Mouse (Mus musculus): ENCODE measurements around the gene Gm20481.

Gm20481 gene

GRCm38 (mm10) chr17:35002153-35002865, 32.6 kb downstream of the Gm20481 start:
- ChIA-PET CTCF (interaction anchor here in 2 of 4 experiments (0.6 kb wide), 2 partner anchors 14 to 167 kb away, joined by 3 to 7 read pairs; partner anchors contain the start of gene Vwa7 (in 1 of the 2)), POLR2A (interaction anchor here (0.6 to 7.1 kb wide), 25 partner anchors 9 to 239 kb away, joined by 3 to 51 read pairs (median 4); partner anchors contain the start of genes Ddx39b (in 2 of the 4), Lsm2 (in 2 of the 4), Clic1 (in 1 of the 4) and Ddah2 (in 1 of the 4))

GRCm38 (mm10) chr17:35003022-35003838, 33.5 kb downstream of the Gm20481 start:
- CTCF ChIA-PET = interaction anchor here in 1 of 4 experiments (0.5 kb wide), 1 partner anchor 228 kb away, joined by 8 read pairs; no protein-coding TSS in a partner anchor
- POLR2A ChIA-PET = interaction anchor here in 3 of 4 experiments (0.5 to 7.1 kb wide), 11 partner anchors 21 to 168 kb away, joined by 3 to 51 read pairs (median 4); partner anchors contain the start of genes Lsm2 (in 2 of the 3), Ddah2 (in 1 of the 3) and Msh5 (in 1 of the 3)

- CTCF ChIA-PET = interaction anchor here in 1 of 4 experiments (0.6 kb wide), 1 partner anchor 54 kb away, joined by 3 read pairs; no protein-coding TSS in a partner anchor
- POLR2A ChIA-PET = interaction anchor here in 3 of 4 experiments (0.5 to 1.5 kb wide), 7 partner anchors 22 to 134 kb away, joined by 3 to 6 read pairs (median 4); partner anchors contain the start of genes Ddah2 (in 1 of the 3) and Msh5 (in 1 of the 3)
These were observed 34.5 kb downstream of the Gm20481 start for GRCm38 (mm10) chr17:35004075-35004717.

- ChIA-PET CTCF (no interaction called here), POLR2A (interaction anchor here in 2 of 4 experiments (0.6 to 1.5 kb wide), 6 partner anchors 10 to 133 kb away, joined by 3 to 6 read pairs (median 4); no protein-coding TSS in a partner anchor)
These were observed 35.4 kb downstream of the Gm20481 start for GRCm38 (mm10) chr17:35005158-35005557.

GRCm38 (mm10) chr17:35005902-35006301, 36.2 kb downstream of the Gm20481 start:
- POLR2A ChIA-PET = interaction anchor here in 3 of 4 experiments (0.6 to 1.4 kb wide), 6 partner anchors 9 to 240 kb away, joined by 3 to 12 read pairs (median 4); no protein-coding TSS in a partner anchor
- CTCF ChIA-PET = interaction anchor here in 2 of 4 experiments (0.6 to 0.7 kb wide), 4 partner anchors 45 to 249 kb away, joined by 3 to 16 read pairs (median 6); partner anchors contain the start of gene Ly6g5c (in 1 of the 2)

GRCm38 (mm10) chr17:35007387-35007991, 37.8 kb downstream of the Gm20481 start:
- POLR2A ChIA-PET = interaction anchor here in 3 of 4 experiments (0.6 to 2.5 kb wide), 5 partner anchors 8 to 1068 kb away, joined by 3 to 10 read pairs (median 3); no protein-coding TSS in a partner anchor
- CTCF ChIA-PET = interaction anchor here in 1 of 4 experiments (1.0 kb wide), 1 partner anchor 159 kb away, joined by 3 read pairs; no protein-coding TSS in a partner anchor

- CTCF ChIA-PET = interaction anchor here in 1 of 4 experiments (1.1 kb wide), 1 partner anchor 12 kb away, joined by 5 read pairs; no protein-coding TSS in a partner anchor
These were observed 39.9 kb downstream of the Gm20481 start for GRCm38 (mm10) chr17:35009586-35009985.

GRCm38 (mm10) chr17:35011440-35011839, 41.7 kb downstream of the Gm20481 start:
- CTCF ChIA-PET = interaction anchor here in 1 of 4 experiments (1.3 kb wide), 1 partner anchor 9 kb away, joined by 3 read pairs; no protein-coding TSS in a partner anchor
- POLR2A ChIA-PET = interaction anchor here in 3 of 4 experiments (0.5 to 1.5 kb wide), 11 partner anchors 10 to 151 kb away, joined by 3 to 9 read pairs (median 3); partner anchors contain the start of genes Csnk2b (in 1 of the 3), Ddah2 (in 1 of the 3), Gpank1 (in 1 of the 3) and Msh5 (in 1 of the 3)

More at GRCm38 (mm10) chr17:35009586-35009985, 39.9 kb downstream of the Gm20481 start:
- POLR2A ChIA-PET = interaction anchor here in 2 of 4 experiments (0.7 to 1.4 kb wide), 4 partner anchors 13 to 78 kb away, joined by 3 to 4 read pairs (median 3); no protein-coding TSS in a partner anchor

- ChIA-PET CTCF (interaction anchor here in 1 of 4 experiments (0.8 to 1.3 kb wide), 2 partner anchors 8 to 10 kb away, joined by 3 read pairs; no protein-coding TSS in a partner anchor), POLR2A (interaction anchor here in 3 of 4 experiments (0.5 to 1.5 kb wide), 8 partner anchors 10 to 150 kb away, joined by 3 to 6 read pairs (median 3); partner anchors contain the start of genes Msh5 (in 1 of the 3) and Sapcd1 (in 1 of the 3))
These were observed 42.7 kb downstream of the Gm20481 start for GRCm38 (mm10) chr17:35012430-35012829.

- POLR2A ChIA-PET = interaction anchor here in 2 of 4 experiments (1.0 to 1.5 kb wide), 4 partner anchors 9 to 133 kb away, joined by 3 to 5 read pairs (median 3); partner anchors contain the start of gene Sapcd1 (in 1 of the 2)
These were observed 43.5 kb downstream of the Gm20481 start for GRCm38 (mm10) chr17:35013221-35013620.

GRCm38 (mm10) chr17:35015296-35015695, 45.6 kb downstream of the Gm20481 start:
- CTCF ChIA-PET = interaction anchor here in 3 of 4 experiments (0.6 to 0.9 kb wide), 4 partner anchors 74 to 818 kb away, joined by 3 to 8 read pairs (median 4); partner anchors contain the start of gene Abhd16a (in 1 of the 3)

More at GRCm38 (mm10) chr17:35013221-35013620, 43.5 kb downstream of the Gm20481 start:
- CTCF ChIA-PET = interaction anchor here in 1 of 4 experiments (0.8 kb wide), 1 partner anchor 9 kb away, joined by 3 read pairs; no protein-coding TSS in a partner anchor

GRCm38 (mm10) chr17:35016376-35016775, 46.7 kb downstream of the Gm20481 start, which contains the start of gene Vwa7:
TSS of gene Vwa7 (plus strand) at chr17:35016579.
- CTCF ChIA-PET = interaction anchor here in 1 of 4 experiments (1.1 kb wide), 1 partner anchor 14 kb away, joined by 3 read pairs; no protein-coding TSS in a partner anchor
- POLR2A ChIA-PET = interaction anchor here in 2 of 4 experiments (0.7 to 2.6 kb wide), 6 partner anchors 16 to 130 kb away, joined by 3 to 6 read pairs (median 3); partner anchors contain the start of gene Ly6g6e (in 2 of the 2)

More at GRCm38 (mm10) chr17:35015296-35015695, 45.6 kb downstream of the Gm20481 start:
- POLR2A ChIA-PET = interaction anchor here (0.6 to 1.7 kb wide), 11 partner anchors 10 to 131 kb away, joined by 3 to 11 read pairs (median 4); partner anchors contain the start of genes Ddah2 (in 1 of the 4), Ly6g6e (in 1 of the 4) and Msh5 (in 1 of the 4)

GRCm38 (mm10) chr17:35016791-35017705, 47.3 kb downstream of the Gm20481 start:
- ChIA-PET POLR2A (interaction anchor here in 2 of 4 experiments (0.6 to 2.6 kb wide), 9 partner anchors 9 to 130 kb away, joined by 3 to 6 read pairs (median 3); partner anchors contain the start of genes Ddah2 (in 1 of the 2), Ly6g6e (in 1 of the 2) and Sapcd1 (in 1 of the 2)), CTCF (interaction anchor here in 1 of 4 experiments (0.5 to 1.1 kb wide), 2 partner anchors 8 to 15 kb away, joined by 3 read pairs; no protein-coding TSS in a partner anchor)

GRCm38 (mm10) chr17:35017706-35018030, 48.0 kb downstream of the Gm20481 start:
- ChIA-PET CTCF (interaction anchor here in 1 of 4 experiments (0.8 kb wide), 1 partner anchor 12 kb away, joined by 3 read pairs; no protein-coding TSS in a partner anchor), POLR2A (interaction anchor here in 2 of 4 experiments (0.7 to 2.6 kb wide), 11 partner anchors 9 to 130 kb away, joined by 3 to 6 read pairs (median 4); partner anchors contain the start of genes Ddah2 (in 1 of the 2), Ly6g6e (in 1 of the 2) and Sapcd1 (in 1 of the 2))
